8 mouse cellular contexts compared by ENCODE assay signal in genomic region chr4:123139513-123140154, GRCm38 (mm10). TPM values are rescaled to one million over a fixed set of nuclear protein-coding genes. Genes with fewer than 3 reads are reported as not detected.
DNase-seq lines count a peak whose midpoint lies in the region; ATAC-seq and TF ChIP-seq lines count a peak whose summit lies in the region.

Ppie (minus strand) TSS chr4:123139951.

- DNase-seq in MEL-GATA-1-ER (ENCODE audit: extremely low read depth, low read depth) = peak; percentile 80
- DNase-seq in cerebellum, adult 2 months = peak; percentile 79 to 80
- peak; percentile 93 for DNase-seq in forebrain, postnatal 0 days
- DNase-seq in heart, postnatal 4 days = peak; percentile 85
- peak; percentile 59 for DNase-seq in layer of hippocampus, adult 9-11 months
- peak; percentile 80 for DNase-seq in lung, postnatal 10 days
- DNase-seq in ovary, postnatal 36 days (ENCODE audit: low spot score) = peak; percentile 79
- peak; percentile 69 for DNase-seq in thymus, postnatal 25 days

- peak within 1 kb of the TSS; percentile 80 for H3K4me2 ChIP-seq in forebrain, postnatal 0 days (ENCODE audit: low read depth)

- peak within 1 kb of the TSS; percentile 52 for H3K9ac ChIP-seq in forebrain, postnatal 0 days

- peak within 1 kb of the TSS; percentile 38; the same call in 1 of the 2 replicates for H3K27ac ChIP-seq in cerebellum, adult 2 months (ENCODE audit: insufficient read depth, low read length)
- peak within 1 kb of the TSS; percentile 86 for H3K27ac ChIP-seq in forebrain, postnatal 0 days (ENCODE audit: low read depth, low read length)

- peak; percentile 90 for TF ChIP-seq POLR2A in cerebellum, adult 2 months (IDR thresholded peaks at IDR 0.05; ENCODE audit: borderline replicate concordance, insufficient read depth, low read length)

- H3K9me3 ChIP-seq in forebrain, postnatal 0 days (ENCODE audit: low read length) = no peaks in the 10 kb centered on the region

- H3K36me3 ChIP-seq in forebrain, postnatal 0 days (ENCODE audit: insufficient read depth) = peaks cover 8% of the 10 kb centered on the region

- under 1% methylated on average over 34 of the region's 34 CpGs for WGBS in cerebellum, adult 2 months
- WGBS in forebrain, postnatal 0 days = under 1% methylated on average over 34 of the region's 34 CpGs

- H3K4me3 ChIP-seq in cerebellum, adult 2 months (replicated peaks; ENCODE audit: insufficient read depth, low read depth, low read length) = peak within 1 kb of the TSS; percentile 76
- peak within 1 kb of the TSS; percentile 67 for H3K4me3 ChIP-seq in forebrain, postnatal 0 days (ENCODE audit: low read depth, low read length)

- H3K4me1 ChIP-seq in cerebellum, adult 2 months (ENCODE audit: control insufficient read depth, insufficient read depth, low read length) = peaks cover 7% of the 10 kb centered on the region
- peaks cover 9% of the 10 kb centered on the region for H3K4me1 ChIP-seq in forebrain, postnatal 0 days (ENCODE audit: insufficient read depth)

- no peak for TF ChIP-seq CTCF in cerebellum, adult 2 months (IDR thresholded peaks at IDR 0.05; ENCODE audit: borderline replicate concordance, insufficient read depth, low read depth, low read length)
- TF ChIP-seq CTCF in forebrain, postnatal 0 days (IDR thresholded peaks at IDR 0.05; ENCODE audit: low read depth) = peak; percentile 44; the same call in 1 of the 2 replicates

- H3K27me3 ChIP-seq in cerebellum, adult 2 months (ENCODE audit: control insufficient read depth, insufficient read depth, low read length) = no peaks in the 10 kb centered on the region
- no peaks in the 10 kb centered on the region for H3K27me3 ChIP-seq in forebrain, postnatal 0 days (ENCODE audit: insufficient read depth, low read length)

- peak; percentile 99 for ATAC-seq in forebrain, postnatal 0 days

RNA-seq across cellular contexts. Expression of gene Ppie, which starts in this region (rescaled TPM):
- 24.6 and 25.3 TPM in 2 replicates for polyA plus RNA-seq in cerebellum, adult 2 months (2012; rRNA removed)
- 28.9 and 34.2 TPM in 2 replicates for total RNA-seq in forebrain, postnatal 0 days (2014; rRNA removed)
- polyA plus RNA-seq in forebrain, postnatal 0 days (2015; fragmentation: Nextera tagmentation; extraction: Ambion mirVana) = 47.7 and 53.6 TPM in 2 replicates
- total RNA-seq in heart, postnatal 4 days (2021) = 10 to 100 TPM; 33.5 to 35.2 TPM

Comparison
In these comparisons a context has a peak if more than half of its experiments do, and no peak if none do; other contexts are left out.
1. Peak in every context shown above with its lines: DNase-seq, ATAC-seq, H3K4me3 ChIP-seq and H3K27ac ChIP-seq.